Mouse (Mus musculus): ENCODE data around the gene Lax1. TPM values are rescaled to one million over a fixed set of nuclear protein-coding genes. Genes with fewer than 3 reads are reported as not detected.

Gene Lax1
- polyA plus RNA-seq, 1 experiment = 4.1 TPM

- DNase-seq (ENCODE audit: low spot score) = no peak
These were observed 57.7 kb downstream of the Lax1 start for GRCm38 (mm10) chr1:133632168-133632567.

Other genes with a start within 250 kb of the Lax1 start
- 135 and 175 TPM in 2 replicates for gene Snrpe, start 79.8 kb downstream of the Lax1 start, polyA plus RNA-seq (2012; rRNA removed)
- 0.59 and 4.8 TPM in 2 replicates for gene Zbed6, start 29.2 kb downstream of the Lax1 start, polyA plus RNA-seq (2012; rRNA removed)
- gene Gm38394, start 28.8 kb downstream of the Lax1 start, polyA plus RNA-seq (2012; rRNA removed) = 5.5 and 6.4 TPM in 2 replicates
- 113 and 189 TPM in 2 replicates for gene Atp2b4, start 110.9 kb upstream of the Lax1 start, polyA plus RNA-seq (2012; rRNA removed)
- 133 and 156 TPM in 2 replicates for gene Optc, start 217.9 kb upstream of the Lax1 start, polyA plus RNA-seq (2012; rRNA removed)
- 89.1 and 164 TPM in 2 replicates for gene Prelp, start 231.3 kb upstream of the Lax1 start, polyA plus RNA-seq (2012; rRNA removed)